Mouse (Mus musculus) C2C12 (cell line): ENCODE measurements around the gene Gp1ba.
A peak's percentile ranks its signal among the peaks of the same experiment; 100 is the strongest.

Source experiments
- CTCF ChIP-seq: IDR thresholded peaks from one replicate; pipeline ENCODE4 v1.5.1; 2011; ENCODE audit not compliant: control insufficient read depth, insufficient read depth, insufficient read length
- MAX ChIP-seq: IDR thresholded peaks from one replicate; pipeline ENCODE4 v1.6.1; 2011; ENCODE audit warnings: mild to moderate bottlenecking, control low read depth
- MYOD1 ChIP-seq: IDR thresholded peaks from one replicate; pipeline ENCODE4 v1.6.1; 2011; ENCODE audit warnings: low read depth; ENCODE audit not compliant: control insufficient read depth, insufficient read length
- MYOG ChIP-seq: IDR thresholded peaks from one replicate; pipeline ENCODE4 v1.6.1; 2011; ENCODE audit not compliant: control insufficient read depth, insufficient read length; ENCODE audit errors: extremely low read depth
- USF1 ChIP-seq: IDR thresholded peaks from one replicate; pipeline ENCODE4 v1.6.1; 2011; ENCODE audit warnings: low read depth, mild to moderate bottlenecking, control low read depth, moderate library complexity

DNA sequence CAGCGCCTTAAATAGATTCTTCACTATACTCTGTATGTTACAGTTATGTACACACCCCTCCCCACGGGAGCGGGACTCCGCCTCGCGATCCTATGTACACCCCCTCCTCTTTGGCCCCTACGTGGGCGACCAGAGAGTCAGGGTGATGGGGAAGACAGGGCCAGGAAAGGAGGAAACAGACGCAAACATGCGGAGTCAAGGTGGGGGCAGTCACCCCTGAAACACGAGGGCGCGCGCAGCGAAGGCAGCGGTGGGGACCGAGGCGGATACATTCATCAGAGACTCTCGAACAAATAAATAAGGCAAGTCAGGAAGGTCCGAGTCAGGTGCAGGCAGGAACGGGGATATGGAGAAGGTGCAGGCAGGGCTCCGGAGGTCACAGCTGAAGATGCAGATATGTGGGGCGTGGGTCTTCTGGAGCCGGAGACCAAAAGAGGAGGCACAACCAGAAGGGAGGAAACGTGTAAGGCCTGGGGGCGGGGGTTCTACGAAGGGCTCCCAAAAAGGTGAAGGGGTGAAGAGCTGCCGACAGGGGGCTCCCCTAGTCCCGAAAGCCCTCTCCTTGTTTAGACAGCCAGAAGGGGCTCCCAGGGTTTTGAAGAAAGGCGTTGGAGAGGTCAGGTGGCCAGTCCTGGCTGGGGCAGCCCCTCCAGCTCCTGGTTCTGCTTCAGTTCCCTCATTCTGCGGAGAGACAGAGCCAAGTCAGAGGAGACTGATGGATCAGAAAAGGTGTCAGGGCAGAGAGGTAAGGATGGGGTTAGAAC, 30.8 kb downstream of the Gp1ba start:
- TF ChIP-seq CTCF (peak; percentile 34), USF1 (no peak), MAX (no peak), MYOG (no peak), MYOD1 (no peak)
